Mouse (Mus musculus) ovary, adult 18-20 months (tissue): ENCODE data around the gene Snrpa.

ENCODE experiments used
- DNase-seq: peaks from one replicate; pipeline ENCODE4 v3.0.0; 2022; ENCODE audit warnings: low spot score, mixed read lengths

Snrpa gene

DNA sequence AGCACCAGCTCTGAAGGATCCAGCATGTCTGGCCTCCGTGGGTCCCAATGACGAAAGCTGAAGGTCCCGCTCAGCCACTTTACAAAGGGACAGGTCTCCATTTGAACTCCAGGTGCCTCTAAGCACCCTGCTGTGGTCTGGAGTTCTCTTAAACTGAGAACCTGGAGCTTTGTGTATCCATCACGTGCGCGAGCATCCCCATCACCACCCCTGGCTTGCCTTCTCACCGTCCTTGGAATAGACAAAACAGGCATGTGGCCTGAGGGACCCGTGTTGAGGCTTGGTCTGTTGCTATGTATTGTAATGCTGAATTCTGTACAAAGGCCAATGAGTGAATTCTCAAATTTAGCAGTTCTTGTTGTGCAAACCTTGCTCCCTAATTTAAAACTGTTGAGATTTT is 2.7 kb upstream of the Snrpa start:
- DNase-seq, result no peak

DNA sequence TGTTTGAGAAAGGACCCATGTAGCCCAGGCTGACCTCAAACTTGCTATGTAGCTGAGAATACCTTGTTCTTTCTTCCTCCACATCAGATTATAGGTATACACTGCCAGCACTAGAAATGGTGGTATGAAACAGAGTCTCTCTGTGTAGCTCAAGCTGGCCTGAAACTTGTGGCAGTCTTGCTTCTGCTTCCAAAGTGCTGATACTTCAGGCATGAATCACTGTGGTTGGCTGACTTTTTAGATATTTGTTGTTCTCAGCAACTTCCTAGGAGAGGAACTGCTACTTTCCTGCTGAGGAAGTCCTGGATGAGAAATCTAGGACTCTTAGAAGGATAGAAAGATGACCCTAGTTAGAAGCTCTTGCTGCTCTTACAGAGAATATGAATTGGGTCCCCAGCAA is 2.3 kb upstream of the Snrpa start:
- no peak for DNase-seq

DNA sequence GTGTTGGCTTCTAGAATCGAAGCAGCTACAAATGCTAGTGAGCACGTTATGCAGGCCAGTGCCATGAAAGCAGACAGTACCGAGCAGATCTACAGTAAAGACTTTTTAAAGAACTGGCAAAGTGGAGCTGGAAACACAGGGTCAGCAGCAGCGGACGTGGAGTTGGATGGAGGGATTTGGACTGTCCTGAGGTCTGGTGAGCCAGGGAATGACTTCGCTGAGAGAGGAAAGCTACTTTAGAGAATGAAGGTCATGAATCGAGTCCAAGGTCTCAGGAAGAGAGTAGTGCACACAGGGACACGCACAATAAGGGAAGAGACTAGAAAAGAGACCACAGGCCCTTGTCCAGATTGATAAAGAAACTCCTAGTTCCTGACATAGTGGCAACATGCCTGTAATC is 1.6 kb upstream of the Snrpa start:
- DNase-seq, result peak; percentile 24

DNA sequence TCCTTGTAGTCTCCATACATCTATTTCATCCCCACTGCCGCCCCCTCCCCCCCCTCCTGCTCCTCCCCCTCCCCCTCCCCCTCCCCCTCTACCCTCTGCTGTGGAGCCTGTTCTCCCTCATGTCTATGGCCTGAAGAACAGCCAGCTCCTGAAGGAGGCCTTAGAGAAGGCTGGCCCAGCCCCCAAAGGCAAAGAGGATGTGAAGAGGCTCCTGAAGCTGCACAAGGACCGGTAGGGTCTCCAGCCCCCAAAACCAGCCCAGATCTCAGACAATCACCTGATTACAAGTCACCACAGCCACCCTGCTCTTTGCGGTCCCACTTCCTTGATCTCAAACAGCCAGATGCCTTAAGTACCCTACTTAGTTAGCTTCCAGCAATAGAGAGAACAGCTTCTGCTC is 1.1 kb upstream of the Snrpa start:
- no peak for DNase-seq

DNA sequence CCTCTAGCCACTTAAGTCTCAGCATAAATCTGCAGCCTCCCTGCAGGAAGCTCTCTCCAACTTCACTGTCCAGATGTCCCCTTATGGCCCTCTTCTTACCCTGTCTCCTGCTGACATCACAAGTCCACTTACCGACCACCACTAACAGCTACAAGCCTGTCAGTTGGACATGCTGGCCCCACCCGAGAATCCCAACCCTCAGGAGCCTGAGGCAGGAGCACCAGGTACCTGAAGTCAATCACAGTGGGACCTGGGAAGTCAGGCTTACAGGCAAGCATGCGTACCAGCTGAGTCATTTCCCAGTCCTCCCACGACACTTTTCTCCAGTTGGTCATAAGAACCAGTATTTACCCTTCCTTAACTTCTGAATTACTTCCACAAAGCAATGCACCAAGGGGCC is 2.3 kb downstream of the Snrpa start:
- no peak for DNase-seq

DNA sequence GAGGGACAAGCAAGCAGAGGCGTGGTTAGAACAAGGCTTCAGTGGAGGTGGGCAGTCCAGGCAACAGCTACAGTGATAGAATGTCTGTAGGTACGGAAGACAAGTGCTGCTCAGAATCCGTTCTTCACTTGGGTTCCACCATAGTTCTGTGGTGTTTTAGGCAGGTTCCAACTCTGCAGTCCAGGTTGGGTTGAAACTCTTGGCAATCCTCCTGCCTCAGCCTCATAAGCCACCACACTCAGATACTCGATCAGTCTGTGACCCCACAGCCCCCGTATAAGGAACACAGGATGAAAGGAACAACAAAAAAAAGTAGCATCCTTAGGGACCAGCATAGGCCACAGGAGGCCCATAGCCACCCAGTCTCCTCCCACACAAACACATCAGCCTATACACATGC is 3.6 kb downstream of the Snrpa start:
- no peak for DNase-seq

DNA sequence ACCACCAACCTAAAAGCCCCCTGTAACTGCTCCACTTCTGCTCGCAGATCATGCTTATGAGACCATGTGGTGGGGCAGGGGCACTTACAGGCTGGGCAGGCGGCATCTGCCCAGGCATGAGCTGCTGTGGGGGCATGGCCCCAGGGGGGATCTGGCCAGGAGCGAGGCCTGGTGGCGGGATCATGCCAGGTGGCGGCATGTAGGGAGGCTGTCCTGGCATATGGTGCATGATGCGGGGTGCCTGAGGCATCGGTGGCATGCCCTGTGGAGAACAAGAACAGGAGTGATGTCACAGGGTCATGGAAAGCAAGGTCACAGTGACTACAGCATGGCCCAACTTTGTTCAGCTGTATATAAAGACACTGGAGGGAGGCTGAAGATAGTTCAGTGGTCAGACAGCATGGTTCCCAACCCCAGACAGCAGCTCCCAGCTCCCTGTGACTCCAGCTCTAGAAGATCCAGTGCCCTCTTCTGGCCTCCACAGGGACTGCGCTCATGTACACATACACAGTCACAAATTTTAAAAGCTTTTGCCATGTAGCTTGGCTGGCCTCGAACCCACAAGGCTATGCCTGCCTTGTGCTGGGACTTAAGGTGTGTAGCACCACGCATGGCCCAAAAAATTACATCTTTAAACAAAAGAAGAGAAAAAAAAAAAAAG is 6.7 kb downstream of the Snrpa start:
- no peak for DNase-seq

DNA sequence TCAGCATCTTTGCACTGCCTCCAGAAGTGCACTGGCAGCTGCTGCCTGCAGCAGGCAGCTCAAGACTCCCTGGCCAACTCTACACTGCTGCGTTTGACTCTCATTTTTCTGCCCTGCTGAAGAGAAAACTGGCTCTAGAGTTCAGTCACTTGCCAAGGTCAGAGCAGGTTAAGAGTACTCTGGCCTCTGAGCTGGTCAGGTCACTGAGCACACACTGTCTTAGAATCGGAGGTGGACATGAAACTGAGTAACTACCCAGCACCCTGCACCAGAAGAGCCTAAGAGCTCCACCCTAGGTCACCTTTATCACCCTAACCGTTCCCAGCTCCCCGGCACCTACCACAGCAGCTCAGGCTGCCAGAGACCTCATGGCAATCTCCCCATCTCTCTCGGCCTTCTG is 10.1 kb downstream of the Snrpa start:
- no peak for DNase-seq

DNA sequence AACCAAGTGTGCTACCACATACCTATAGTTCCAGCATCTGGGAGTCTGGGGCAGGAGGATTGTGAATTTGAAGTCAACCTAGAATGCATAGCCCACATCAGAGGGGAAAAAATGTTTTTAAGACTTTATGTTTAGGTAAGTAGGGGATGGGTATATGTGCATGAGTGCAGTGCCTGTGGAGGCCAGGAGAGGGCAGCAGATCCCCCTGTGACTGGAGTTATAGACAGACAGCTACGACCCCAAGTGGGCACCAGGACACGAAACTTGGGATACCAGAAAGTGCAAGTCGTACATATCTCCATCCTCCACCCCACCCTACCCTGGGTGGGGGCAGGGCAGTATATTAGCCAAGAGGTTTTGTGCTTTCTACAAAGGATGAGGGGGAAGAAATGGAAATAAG is 11.1 kb downstream of the Snrpa start:
- no peak for DNase-seq

DNA sequence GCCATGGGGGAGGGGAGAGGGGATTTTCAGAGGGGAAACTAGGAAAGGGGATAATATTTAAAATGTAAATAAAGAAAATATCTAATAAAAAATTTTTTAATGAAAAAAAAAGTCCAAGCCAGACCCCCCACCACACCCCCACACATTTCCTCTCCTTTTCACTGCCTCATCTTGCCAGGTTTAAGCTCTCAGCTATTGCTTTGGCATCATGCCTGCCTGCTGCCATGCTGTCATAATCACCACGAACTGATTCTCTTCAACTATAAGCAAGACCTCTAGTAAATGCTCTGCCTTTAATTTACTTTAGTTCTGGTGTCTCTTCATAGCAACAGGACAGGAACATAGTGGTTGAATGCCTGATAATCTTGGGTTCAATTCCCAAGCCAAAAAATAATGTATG is 13.6 kb downstream of the Snrpa start:
- no peak for DNase-seq

DNA sequence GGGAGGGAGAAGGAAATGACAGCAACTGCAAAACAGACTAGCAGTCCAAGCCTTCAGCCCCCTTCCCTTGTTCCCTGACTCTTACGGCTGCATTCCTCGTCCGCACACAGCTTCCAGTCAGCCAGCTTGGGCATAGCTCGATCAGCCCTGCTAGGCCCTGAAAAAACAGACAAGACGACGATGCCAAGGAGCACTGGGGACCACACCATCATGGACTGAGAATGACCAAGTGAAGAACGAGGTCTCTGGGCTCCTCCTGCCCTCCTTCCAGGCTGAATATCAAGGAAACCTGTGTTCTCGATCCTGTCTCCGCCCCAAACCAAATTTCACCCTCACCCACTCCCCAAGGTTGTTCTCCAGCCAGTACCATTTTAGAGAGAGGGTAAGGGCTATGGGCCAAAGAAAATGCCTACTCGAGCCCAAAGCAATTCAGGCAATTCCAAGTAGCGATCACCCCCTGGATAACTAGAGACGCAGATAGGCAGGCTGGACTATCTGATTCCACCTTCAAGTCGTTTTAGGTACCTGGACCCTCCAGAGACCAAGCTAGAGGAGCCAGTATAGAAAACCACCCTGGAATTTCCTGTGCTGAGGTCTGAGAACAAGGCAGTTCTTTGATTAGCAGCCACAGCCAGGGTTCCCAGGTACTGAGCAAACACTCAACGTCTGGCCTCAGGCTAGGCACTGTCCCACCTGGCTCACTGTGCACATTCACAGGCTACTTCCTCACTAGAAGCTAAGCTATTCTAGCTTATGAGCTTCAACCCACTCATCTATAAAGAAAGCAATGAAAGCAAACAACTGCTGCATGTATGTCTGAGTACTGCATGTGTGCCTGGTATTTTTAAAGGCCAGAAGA is 15.0 kb downstream of the Snrpa start, which contains the start of the genes Gm21983 and Mia:
TSS of gene Gm21983 (minus strand) at position 250 of the 859 bp plus-strand sequence.
TSS of gene Mia (minus strand) at position 321 of the 859 bp plus-strand sequence.
- no peak for DNase-seq

DNA sequence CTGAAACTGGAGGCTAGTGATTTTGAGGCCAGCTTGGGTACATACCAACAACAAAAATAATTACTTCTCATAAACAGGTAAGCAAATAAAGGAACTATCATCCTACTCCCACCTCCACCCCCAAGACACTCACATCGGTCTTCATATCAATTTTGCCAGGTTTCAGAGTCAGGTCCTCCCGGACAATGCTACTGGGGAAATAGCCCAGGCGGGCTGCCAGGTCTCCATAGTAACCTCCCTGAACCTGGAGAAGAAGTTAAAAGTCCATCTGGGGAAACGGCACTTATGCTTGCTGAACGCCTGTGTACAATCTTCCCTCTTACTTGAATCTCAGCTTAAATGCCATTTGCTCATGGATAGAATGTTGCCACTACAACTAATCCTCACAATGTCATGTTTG is 16.0 kb downstream of the Snrpa start:
- no peak for DNase-seq

DNA sequence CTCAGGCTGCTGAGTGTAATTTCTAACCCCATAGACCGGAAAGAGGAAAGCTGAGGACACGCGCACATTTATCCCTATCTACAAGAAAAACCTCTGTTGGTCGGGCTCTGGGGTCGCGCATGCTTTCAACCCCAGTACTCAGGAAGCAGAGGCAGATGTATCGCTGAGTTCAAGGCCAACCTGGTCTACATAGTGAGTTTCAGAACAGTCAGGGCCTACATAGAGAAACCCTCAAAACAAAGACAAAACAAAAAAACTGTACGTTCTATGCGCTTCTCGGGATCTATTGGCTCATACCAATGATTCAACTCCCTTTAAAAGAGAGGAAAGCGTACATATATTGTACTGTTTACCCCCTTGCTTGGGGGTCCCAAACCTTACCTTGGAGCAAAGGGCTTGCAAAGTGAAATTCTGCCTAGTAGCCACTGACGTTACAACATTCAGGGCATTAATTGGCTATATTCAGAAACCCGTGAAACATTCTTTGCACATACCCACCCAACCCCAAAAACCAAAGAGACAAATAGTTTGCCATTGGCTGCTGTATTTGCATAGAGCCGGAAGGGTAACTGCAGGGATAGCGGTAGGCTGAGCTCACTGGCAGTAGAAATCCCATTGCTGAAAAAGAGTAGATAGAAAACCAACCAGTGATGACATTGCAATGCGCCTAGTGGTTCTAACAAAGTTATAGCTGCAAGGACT is 16.7 kb downstream of the Snrpa start:
- no peak for DNase-seq

DNA sequence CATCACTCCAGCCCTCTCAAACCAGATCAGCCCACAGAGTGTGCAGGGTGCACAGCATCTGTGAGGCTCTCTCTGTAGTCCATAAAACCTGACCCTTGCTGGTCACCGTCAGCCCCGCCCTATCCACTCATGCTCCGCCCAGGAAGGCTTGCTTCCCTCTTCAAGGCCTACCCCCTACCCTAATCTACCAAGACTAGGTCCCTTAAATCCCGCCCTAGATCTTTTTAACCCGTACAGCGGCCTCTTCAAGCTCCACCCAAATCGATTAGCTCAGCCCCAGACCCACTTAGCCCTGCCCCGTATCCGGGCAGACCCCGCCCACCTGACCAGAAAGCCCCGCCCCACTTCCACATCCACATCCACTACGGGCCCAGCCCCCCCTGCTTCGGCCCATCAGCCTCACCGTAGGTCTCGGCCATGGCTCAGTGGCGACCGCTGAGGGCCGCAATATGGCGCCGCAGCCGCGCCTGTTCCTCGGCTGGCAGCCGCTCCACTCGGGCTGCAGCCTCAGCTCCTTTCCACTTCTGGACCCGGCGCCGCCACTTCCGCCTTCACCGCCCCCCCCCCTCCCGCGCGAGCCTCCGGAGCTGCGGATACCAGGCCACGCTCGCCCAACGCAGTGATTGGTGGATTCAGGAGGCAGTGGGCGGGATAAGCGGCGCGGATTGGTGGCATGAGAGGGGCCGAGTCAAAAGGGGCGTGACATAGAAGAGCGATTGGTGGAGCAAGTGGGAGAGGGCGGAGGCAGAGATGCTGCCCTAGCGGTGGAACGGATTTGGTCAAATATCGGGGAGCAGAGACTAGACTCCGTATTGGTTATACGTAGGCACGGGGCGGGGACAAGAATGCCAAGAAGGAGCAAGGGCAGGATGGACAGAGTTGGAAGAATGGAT is 17.5 kb downstream of the Snrpa start, which contains the start of gene Rab4b:
TSS of gene Rab4b (minus strand) at position 573 of the 893 bp plus-strand sequence.
- DNase-seq, result peak; percentile 100

DNA sequence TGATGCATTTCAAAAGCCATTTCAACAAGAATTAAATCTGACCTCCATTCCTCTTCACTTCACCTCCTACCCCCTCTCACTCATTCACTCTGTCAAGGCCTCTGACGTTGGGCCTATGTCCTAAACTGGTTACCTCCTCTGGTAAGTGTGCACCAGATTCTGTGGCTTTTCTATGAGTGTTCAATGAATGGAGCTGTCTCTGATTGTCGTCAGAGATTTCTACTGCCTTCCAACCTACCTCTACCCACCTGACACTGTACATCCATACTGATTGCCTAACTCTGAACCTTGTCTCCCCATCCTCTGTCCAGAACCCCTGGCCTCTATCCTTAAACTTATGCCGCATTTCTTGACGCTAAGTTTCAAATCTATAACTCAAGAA is 18.1 kb downstream of the Snrpa start:
- DNase-seq, result no peak

DNA sequence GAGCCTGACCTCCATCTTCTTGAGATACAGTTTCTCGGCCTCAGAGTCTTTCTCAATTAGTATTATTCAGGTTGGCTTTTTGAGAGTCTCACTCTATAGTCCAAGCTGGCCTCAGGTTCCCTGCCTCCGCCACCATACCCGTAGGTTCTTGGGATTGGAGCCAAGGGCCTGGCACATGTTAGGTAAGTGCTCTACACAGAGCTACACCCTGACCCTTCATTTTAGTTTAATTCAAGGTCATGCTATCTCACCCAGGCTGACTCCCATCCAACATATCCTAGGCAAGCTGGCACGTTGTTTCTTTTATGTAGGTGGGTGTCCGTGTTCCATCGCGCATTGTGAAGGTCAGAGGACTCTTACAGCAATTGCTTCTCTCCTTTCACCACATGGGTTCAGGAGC is 21.2 kb downstream of the Snrpa start:
- no peak for DNase-seq

DNA sequence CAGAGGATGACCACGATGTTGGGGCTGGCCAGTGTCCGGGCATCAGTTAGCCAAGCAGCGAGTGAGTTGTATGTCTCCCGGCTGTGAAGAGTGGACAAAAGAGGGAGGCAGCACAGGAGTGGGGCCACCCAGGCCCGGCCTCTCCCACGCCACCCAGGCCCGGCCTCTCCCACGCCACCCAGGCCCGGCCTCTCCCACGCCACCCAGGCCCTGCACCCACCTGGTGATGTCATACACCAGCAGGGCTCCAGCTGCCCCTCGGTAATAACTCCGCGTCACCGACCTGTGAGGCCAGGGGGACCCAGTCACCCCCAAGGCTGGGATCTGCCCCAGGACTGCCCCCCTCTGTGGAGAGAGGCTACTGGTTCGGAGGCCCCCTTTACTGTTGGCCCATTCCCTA is 21.6 kb downstream of the Snrpa start:
- DNase-seq, result no peak

DNA sequence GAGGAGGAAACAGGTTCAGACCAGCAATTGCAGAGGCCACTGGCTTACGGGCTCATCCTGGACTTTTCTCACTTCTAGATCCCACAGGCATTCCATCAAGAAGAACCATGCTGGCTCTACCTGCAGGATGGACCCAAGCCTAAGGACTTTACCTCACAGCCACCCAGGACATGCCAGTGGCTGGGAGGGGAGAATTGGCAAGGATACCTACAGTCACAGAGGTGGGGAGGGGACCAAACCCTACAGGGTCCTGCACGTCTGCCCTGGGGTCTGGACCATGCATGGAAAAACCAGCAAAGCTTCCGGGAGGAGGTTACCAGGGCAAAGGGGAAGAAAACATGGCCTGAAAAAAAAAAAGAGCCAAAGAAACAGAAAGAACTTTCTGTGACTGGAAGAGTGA is 25.1 kb downstream of the Snrpa start:
- DNase-seq, result no peak

DNA sequence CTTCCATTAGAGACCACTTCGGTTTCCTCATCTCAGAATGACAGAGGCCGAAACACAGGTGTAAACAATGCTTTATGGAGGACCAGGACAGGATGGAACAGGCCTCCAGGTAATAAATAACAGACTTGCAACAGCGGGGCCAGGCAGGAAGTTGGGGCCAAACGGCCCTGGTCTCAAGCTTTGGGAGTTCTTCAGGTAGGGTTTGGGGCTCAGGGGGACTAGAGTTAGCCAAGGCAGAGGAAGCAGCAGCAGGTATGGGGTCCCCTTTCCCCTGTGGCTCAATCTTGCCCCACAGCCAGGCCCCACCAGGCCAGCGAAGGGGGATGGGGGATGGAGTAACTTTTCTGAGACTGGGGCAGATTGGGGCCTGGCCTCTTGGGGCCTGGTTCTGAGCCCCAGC is 27.7 kb downstream of the Snrpa start:
- DNase-seq, result no peak

DNA sequence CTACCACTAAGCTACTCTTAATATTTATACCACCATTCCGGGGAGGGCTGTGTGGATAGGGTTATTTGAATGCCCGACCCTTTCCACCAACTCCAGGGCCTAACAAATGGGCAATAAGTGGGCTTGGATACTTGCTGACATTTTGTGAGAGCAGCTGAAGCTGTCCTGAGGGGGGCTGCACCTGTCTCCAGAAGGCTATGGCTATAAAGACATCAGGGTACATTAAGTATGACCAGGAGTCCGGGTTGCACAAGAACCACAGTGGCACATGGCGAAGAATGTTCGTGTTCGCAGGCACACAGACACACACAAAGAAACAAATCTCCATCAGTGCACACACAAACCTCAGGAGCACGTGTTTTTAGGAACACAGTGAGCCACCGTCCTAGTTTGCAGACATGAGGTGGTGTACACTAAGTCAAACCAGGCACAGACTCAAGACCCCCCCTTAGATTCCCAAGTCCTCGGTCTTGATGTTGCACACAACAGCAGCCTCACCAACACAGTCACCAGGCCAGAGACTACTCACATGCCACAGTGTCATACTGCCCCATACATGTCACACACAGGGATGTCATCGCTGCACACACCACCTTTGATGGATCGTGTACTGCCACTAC is 28.5 kb downstream of the Snrpa start:
- DNase-seq, result no peak
